Comparison of ENCODE assay signal across 11 mouse cellular contexts in genomic region chr15:101039651-101040050, GRCm38 (mm10). TPM values are rescaled to one million over a fixed set of nuclear protein-coding genes. Genes with fewer than 3 reads are reported as not detected.
DNase-seq lines count a peak whose midpoint lies in the region; ATAC-seq and TF ChIP-seq lines count a peak whose summit lies in the region.
"Had no signal": no experiment of that assay in that cellular context is flagged by ENCODE, and none has a peak within 500 bp of the region (broad histone marks: within the 10 kb centered on the region; RNA-seq: fewer than 3 reads in every experiment).

No protein-coding gene starts in this region.

- H3K4me1 ChIP-seq in kidney, embryonic 15.5 days = no peaks in the 10 kb centered on the region
- H3K4me1 ChIP-seq in CH12.LX (ENCODE audit: control insufficient read depth in 1 of 2, insufficient read depth in 2 of 2) = peaks cover 3 to 7% of the 10 kb centered on the region in 2 experiments; a peak in 3 of 4 replicates
- 0 out of 2 replicates have a peak, but pooled peaks cover 5% of the 10 kb centered on the region for H3K4me1 ChIP-seq in limb, embryonic 10.5 days

- no peak for TF ChIP-seq EP300 in CH12.LX (IDR thresholded peaks at IDR 0.05; ENCODE audit: low read length)

- dilution Hi-C loops in CH12.LX (cut with MboI; ENCODE audit: extremely low pct_ligation_motif_present, extremely low pct_unique_long_range_greater_than_20kb, low sequenced_read_pairs) = no loop called here

- peaks cover 4% of the 10 kb centered on the region; the same call in 1 of the 2 replicates for H3K36me3 ChIP-seq in kidney, embryonic 15.5 days
- H3K36me3 ChIP-seq in CH12.LX (replicated peaks in 1 of 2; ENCODE audit: control insufficient read depth in 1 of 2, insufficient read depth in 1 of 2, low read length in 1 of 2) = peaks cover 0 to 2% of the 10 kb centered on the region in 2 experiments
- no peaks in the 10 kb centered on the region for H3K36me3 ChIP-seq in limb, embryonic 10.5 days

- H3K79me2 ChIP-seq in CH12.LX (replicated peaks; ENCODE audit: control insufficient read depth, extremely low read depth, insufficient read depth, poor library complexity, severe bottlenecking) = no peaks in the 10 kb centered on the region

- H3K9me3 ChIP-seq in kidney, embryonic 15.5 days (replicated peaks) = no peaks in the 10 kb centered on the region
- peaks cover 7% of the 10 kb centered on the region for H3K9me3 ChIP-seq in CH12.LX (replicated peaks; ENCODE audit: low read length)
- no peaks in the 10 kb centered on the region for H3K9me3 ChIP-seq in limb, embryonic 10.5 days (replicated peaks)
- H3K9me3 ChIP-seq: embryonic facial prominence, embryonic 12.5 days had no signal

- peak; percentile 10 for TF ChIP-seq RAD21 in CH12.LX (IDR thresholded peaks at IDR 0.05; ENCODE audit: low read depth, low read length)

- no peak for DNase-seq in kidney, adult 9 months
- DNase-seq in A20 (ENCODE audit: low read depth, low spot score) (peak; percentile 13), CH12.LX (ENCODE audit: extremely low read depth) (no peak)
- no peak for DNase-seq in limb, embryonic 10.5 days (ENCODE audit: low spot score)
- DNase-seq in right cerebral cortex, postnatal 4 days = no peak
- DNase-seq in left cerebral cortex, adult 11 months (ENCODE audit: low spot score) = no peak
- DNase-seq: right cerebral cortex, postnatal 14 days had no signal

- no peak overlapping the region for H3K27ac ChIP-seq in kidney, embryonic 15.5 days
- no peak overlapping the region for H3K27ac ChIP-seq in CH12.LX (ENCODE audit: insufficient read depth, low read depth)
- H3K27ac ChIP-seq in limb, embryonic 10.5 days = no peak overlapping the region
- H3K27ac ChIP-seq: embryonic facial prominence, embryonic 12.5 days had no signal

- 0 out of 2 replicates have a peak overlapping the region, but pooled peaks have one; percentile 18 for H3K4me2 ChIP-seq in kidney, embryonic 15.5 days
- H3K4me2 ChIP-seq in CH12.LX (ENCODE audit: insufficient read depth, low read depth, poor library complexity, severe bottlenecking) = no peak overlapping the region
- H3K4me2 ChIP-seq: embryonic facial prominence, embryonic 12.5 days had no signal

- WGBS in kidney, embryonic 15.5 days = 55% methylated on average over 17 of the region's 17 CpGs
- 50% methylated on average over 17 of the region's 17 CpGs for WGBS in limb, embryonic 10.5 days

- peak in 1 of 2 experiments; percentile 52; a peak in 2 of 4 replicates for TF ChIP-seq CTCF in CH12.LX (conservative IDR thresholded peaks at IDR 0.05 in 1 of 2, IDR thresholded peaks at IDR 0.05 in 1 of 2; ENCODE audit: low read depth in 2 of 2, low read length in 2 of 2)

- H3K27me3 ChIP-seq in kidney, embryonic 15.5 days = peaks cover 63% of the 10 kb centered on the region
- peaks cover 10% of the 10 kb centered on the region for H3K27me3 ChIP-seq in CH12.LX (replicated peaks)
- H3K27me3 ChIP-seq in limb, embryonic 10.5 days (ENCODE audit: low read depth, poor library complexity, severe bottlenecking) = peaks cover 64% of the 10 kb centered on the region

- no peak for TF ChIP-seq POLR2A in CH12.LX (IDR thresholded peaks at IDR 0.05; ENCODE audit: low read depth, low read length)

- no peak overlapping the region for H3K4me3 ChIP-seq in kidney, embryonic 15.5 days (replicated peaks)
- H3K4me3 ChIP-seq in CH12.LX (replicated peaks in 1 of 3; ENCODE audit: low read depth in 2 of 3, low read length in 2 of 3, poor library complexity in 1 of 3) = no peak overlapping the region
- peak overlapping the region; percentile 8; the same call in 1 of the 2 replicates for H3K4me3 ChIP-seq in limb, embryonic 10.5 days
- H3K4me3 ChIP-seq: embryonic facial prominence, embryonic 12.5 days had no signal

- in situ Hi-C loops in CH12.LX (cut with MboI; ENCODE audit: low pct_ligation_motif_present, low pct_unique_long_range_greater_than_20kb, low sequenced_read_pairs) = no loop called here

- no peak overlapping the region for H3K9ac ChIP-seq in kidney, embryonic 15.5 days
- H3K9ac ChIP-seq in CH12.LX (ENCODE audit: insufficient read depth, low read depth) = no peak overlapping the region
- H3K9ac ChIP-seq: embryonic facial prominence, embryonic 12.5 days had no signal

- no peak for ATAC-seq in kidney, embryonic 15.5 days (replicated peaks; ENCODE audit: low FRiP score)

TF ChIP-seq in CH12.LX, 34 proteins besides CTCF, POLR2A, EP300 and RAD21:
- TF ChIP-seq SMC3 (IDR thresholded peaks at IDR 0.05; ENCODE audit: low read depth, low read length) (peak; percentile 28; the same call in 1 of the 2 replicates), MEF2A (IDR thresholded peaks at IDR 0.05; ENCODE audit: borderline replicate concordance, low read depth, low read length) (no peak), NRF1 (IDR thresholded peaks at IDR 0.05; ENCODE audit: low read depth, low read length) (no peak), ZC3H11A (IDR thresholded peaks at IDR 0.05; ENCODE audit: low read depth, low read length) (no peak)
TF ChIP-seq in CH12.LX: peak in this region for 1.

RNA-seq across cellular contexts. Expression of gene Gm47841, which starts 7.5 kb away (rescaled TPM):
- polyA plus RNA-seq in kidney, embryonic 15.5 days (2015; fragmentation: Nextera tagmentation; extraction: Ambion mirVana) = not detected in 2 replicates
- total RNA-seq in CH12.LX (2012; rRNA removed) = not detected in 2 replicates
- total RNA-seq in CH12.LX (2014; rRNA removed) = not detected in 2 replicates
- polyA plus RNA-seq in CH12.LX (2012; ENCODE audit: insufficient read length, low read depth) = not detected in 2 replicates
- polyA plus RNA-seq in limb, embryonic 10.5 days (2016; fragmentation: Nextera tagmentation; extraction: Ambion mirVana) = not detected in 2 replicates
- total RNA-seq: heart, adult 18-20 months; layer of hippocampus, postnatal 36 days had no signal
- polyA plus RNA-seq: embryonic facial prominence, embryonic 12.5 days had no signal

RNA-seq across cellular contexts. Expression of gene Fignl2, which starts 38.7 kb away (rescaled TPM):
- 0.22 and 0.44 TPM in 2 replicates for polyA plus RNA-seq in kidney, embryonic 15.5 days (2015; fragmentation: Nextera tagmentation; extraction: Ambion mirVana)
- total RNA-seq in CH12.LX (2012; rRNA removed) = not detected in 2 replicates
- total RNA-seq in CH12.LX (2014; rRNA removed) = not detected in 2 replicates
- not detected in 2 replicates for polyA plus RNA-seq in CH12.LX (2012; ENCODE audit: insufficient read length, low read depth)
- 0.98 and 1.9 TPM in 2 replicates for polyA plus RNA-seq in limb, embryonic 10.5 days (2016; fragmentation: Nextera tagmentation; extraction: Ambion mirVana)
